Mouse (Mus musculus) midbrain, embryonic 12.5 days (tissue): ENCODE measurements around the gene Cd300lg. TPM values are rescaled to one million over a fixed set of nuclear protein-coding genes. Genes with fewer than 3 reads are reported as not detected.

Experiments used
- polyA plus RNA-seq: library from polyadenylated mRNA; unstranded; fragments of >200 nt; fragmentation: Nextera tagmentation; extraction: Ambion mirVana; gene quantifications from 2 replicates; pipeline ENCODE4 v1.2.1, GENCODE M21; 2016

Cd300lg gene
- polyA plus RNA-seq, 1 experiment from 2014 or later, result 0.19 TPM

Other genes starting within 250 kb of the Cd300lg start
- gene Meox1, start 147.1 kb upstream of the Cd300lg start, polyA plus RNA-seq, result 0.23 TPM in 1 of 2 replicates, not detected in the other
- 0.17 and 0.25 TPM in 2 replicates for gene Sost, start 74.5 kb upstream of the Cd300lg start, polyA plus RNA-seq
- not detected in 2 replicates for gene Cfap97d1, start 57.2 kb upstream of the Cd300lg start, polyA plus RNA-seq
- gene Dusp3, start 54.5 kb upstream of the Cd300lg start, polyA plus RNA-seq, result 9.3 and 9.6 TPM in 2 replicates
- gene Mpp3, start 13.0 kb upstream of the Cd300lg start, polyA plus RNA-seq, result 32.1 and 33.2 TPM in 2 replicates
- gene Mpp2, start 47.0 kb downstream of the Cd300lg start, polyA plus RNA-seq, result 21.7 and 23.3 TPM in 2 replicates
- not detected in 2 replicates for gene Ppy, start 59.8 kb downstream of the Cd300lg start, polyA plus RNA-seq
- gene Pyy, start 66.3 kb downstream of the Cd300lg start, polyA plus RNA-seq, result not detected in 2 replicates
- gene Nags, start 104.0 kb downstream of the Cd300lg start, polyA plus RNA-seq, result not detected in 2 replicates
- gene Tmem101, start 114.9 kb downstream of the Cd300lg start, polyA plus RNA-seq, result 33.9 and 38.5 TPM in 2 replicates
- gene Lsm12, start 143.8 kb downstream of the Cd300lg start, polyA plus RNA-seq, result 112 and 119 TPM in 2 replicates
- gene G6pc3, start 148.1 kb downstream of the Cd300lg start, polyA plus RNA-seq, result 27.6 and 29.7 TPM in 2 replicates
- gene Hdac5, start 188.7 kb downstream of the Cd300lg start, polyA plus RNA-seq, result 98.4 and 106 TPM in 2 replicates
- 11.8 and 15.2 TPM in 2 replicates for gene BC030867, start 207.4 kb downstream of the Cd300lg start, polyA plus RNA-seq
- not detected in 2 replicates for gene Asb16, start 227.2 kb downstream of the Cd300lg start, polyA plus RNA-seq
- gene Tmub2, start 243.4 kb downstream of the Cd300lg start, polyA plus RNA-seq, result 65.5 and 69.4 TPM in 2 replicates